Mouse (Mus musculus) left cerebral cortex, adult 8-10 months (tissue): ENCODE results near the gene Ripply1. TPM values are rescaled to one million over a fixed set of nuclear protein-coding genes. Genes with fewer than 3 reads are reported as not detected.

Experiments used
- DNase-seq, 2 experiments: peaks; one replicate each; pipeline ENCODE4 v3.0.0; 2022; ENCODE audit warnings: low spot score in 2 of 2
- total RNA-seq, 4 experiments: library from RNA; stranded (reverse); gene quantifications; 2 replicates each; pipeline ENCODE4 v1.2.4; 2022

Ripply1 gene
- total RNA-seq, result not detected

- DNase-seq, result no peak
Observed at GRCm38 (mm10) chrX:139782278-139783044, at the start of gene Ripply1. Ripply1 (minus strand) TSS chrX:139782353.

- no peak for DNase-seq
Observed at GRCm38 (mm10) chrX:139828363-139829092, 46.4 kb upstream of the Ripply1 start.

GRCm38 (mm10) chrX:139826926-139827325 is 44.8 kb upstream of the Ripply1 start:
- DNase-seq, result no peak

GRCm38 (mm10) chrX:139825402-139825801 is 43.2 kb upstream of the Ripply1 start:
- no peak for DNase-seq

- DNase-seq, result no peak
Observed at GRCm38 (mm10) chrX:139815201-139815600, 33.0 kb upstream of the Ripply1 start.

GRCm38 (mm10) chrX:139814018-139814635 is 32.0 kb upstream of the Ripply1 start:
- no peak for DNase-seq

GRCm38 (mm10) chrX:139813299-139814002 is 31.3 kb upstream of the Ripply1 start:
- DNase-seq, result no peak

GRCm38 (mm10) chrX:139812636-139813298 is 30.6 kb upstream of the Ripply1 start:
- DNase-seq, result no peak

- DNase-seq, result no peak
Observed at GRCm38 (mm10) chrX:139808501-139808900, 26.3 kb upstream of the Ripply1 start.

GRCm38 (mm10) chrX:139808085-139808484 is 25.9 kb upstream of the Ripply1 start:
- DNase-seq, result no peak

GRCm38 (mm10) chrX:139807391-139807790 is 25.2 kb upstream of the Ripply1 start:
- no peak for DNase-seq

GRCm38 (mm10) chrX:139805918-139806317 is 23.8 kb upstream of the Ripply1 start:
- DNase-seq, result no peak

- DNase-seq, result no peak
Observed at GRCm38 (mm10) chrX:139803028-139803427, 20.9 kb upstream of the Ripply1 start.

GRCm38 (mm10) chrX:139800406-139800878 is 18.3 kb upstream of the Ripply1 start, which contains the start of gene Cldn2:
Cldn2 (plus strand) TSS chrX:139800828.
- no peak for DNase-seq

GRCm38 (mm10) chrX:139799953-139800352 is 17.8 kb upstream of the Ripply1 start:
- DNase-seq, result no peak

GRCm38 (mm10) chrX:139797875-139798274 is 15.7 kb upstream of the Ripply1 start:
- DNase-seq, result no peak

- DNase-seq, result no peak
Observed at GRCm38 (mm10) chrX:139796037-139796436, 13.9 kb upstream of the Ripply1 start.

- DNase-seq, result no peak
Observed at GRCm38 (mm10) chrX:139794072-139794845, 12.1 kb upstream of the Ripply1 start.

GRCm38 (mm10) chrX:139785764-139786163 is 3.6 kb upstream of the Ripply1 start:
- DNase-seq, result no peak

GRCm38 (mm10) chrX:139783045-139783422 is 881 bp upstream of the Ripply1 start:
- DNase-seq, result no peak
